Mouse (Mus musculus) hindlimb bud, embryonic 11.5 days (tissue): ENCODE measurements at regions not wholly inside any gene's neighbourhood (a gene's known extent, or its start where the extent isn't known, plus 50 kb on each side); places are given as distances from the start of the nearest gene placed in this dataset.

Source experiments
- DNase-seq: peaks from one replicate; pipeline ENCODE4 v3.0.0-alpha.2; 2012; ENCODE audit warnings: low read depth, low spot score; ENCODE audit errors: extremely low spot score

DNA sequence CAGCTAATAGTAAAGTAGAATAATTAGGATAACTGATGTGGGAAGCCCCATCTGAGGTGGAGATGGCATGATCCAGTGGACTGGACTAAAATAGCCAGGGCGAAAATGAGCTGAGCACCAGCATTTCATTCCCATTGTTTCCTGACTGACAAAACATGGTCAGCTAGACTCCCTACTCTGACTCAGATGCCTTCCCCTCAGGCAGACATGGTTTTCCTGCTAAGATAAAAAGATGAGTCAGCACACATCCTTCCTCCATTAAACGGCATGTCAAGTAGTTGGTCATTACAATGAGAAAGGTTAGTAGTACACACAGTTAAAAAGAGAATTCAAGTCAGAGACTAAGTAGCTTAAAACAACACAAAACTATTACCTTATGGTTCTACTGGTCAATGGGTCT is 939.7 kb upstream of the Lrrc4c start:
- no peak for DNase-seq

DNA sequence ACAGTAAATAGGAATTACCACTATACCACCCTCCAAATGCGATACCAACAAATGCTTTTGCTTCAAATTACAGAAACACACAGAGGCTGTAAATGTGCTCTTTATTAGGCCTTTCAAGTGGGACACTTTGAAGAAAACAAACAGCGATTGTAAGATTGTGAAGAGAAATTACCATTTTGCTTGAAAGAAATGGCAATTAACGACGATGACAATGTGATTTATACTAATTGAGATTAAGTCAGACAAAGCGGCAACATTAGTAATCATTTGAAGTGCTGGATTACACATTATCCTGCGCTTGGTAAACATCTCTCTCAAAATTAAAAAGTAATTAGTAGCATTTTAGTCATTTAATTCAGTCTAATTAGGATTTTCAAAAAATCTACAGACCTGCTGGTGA is 938.5 kb upstream of the Api5 start:
- peak; percentile 26 for DNase-seq

DNA sequence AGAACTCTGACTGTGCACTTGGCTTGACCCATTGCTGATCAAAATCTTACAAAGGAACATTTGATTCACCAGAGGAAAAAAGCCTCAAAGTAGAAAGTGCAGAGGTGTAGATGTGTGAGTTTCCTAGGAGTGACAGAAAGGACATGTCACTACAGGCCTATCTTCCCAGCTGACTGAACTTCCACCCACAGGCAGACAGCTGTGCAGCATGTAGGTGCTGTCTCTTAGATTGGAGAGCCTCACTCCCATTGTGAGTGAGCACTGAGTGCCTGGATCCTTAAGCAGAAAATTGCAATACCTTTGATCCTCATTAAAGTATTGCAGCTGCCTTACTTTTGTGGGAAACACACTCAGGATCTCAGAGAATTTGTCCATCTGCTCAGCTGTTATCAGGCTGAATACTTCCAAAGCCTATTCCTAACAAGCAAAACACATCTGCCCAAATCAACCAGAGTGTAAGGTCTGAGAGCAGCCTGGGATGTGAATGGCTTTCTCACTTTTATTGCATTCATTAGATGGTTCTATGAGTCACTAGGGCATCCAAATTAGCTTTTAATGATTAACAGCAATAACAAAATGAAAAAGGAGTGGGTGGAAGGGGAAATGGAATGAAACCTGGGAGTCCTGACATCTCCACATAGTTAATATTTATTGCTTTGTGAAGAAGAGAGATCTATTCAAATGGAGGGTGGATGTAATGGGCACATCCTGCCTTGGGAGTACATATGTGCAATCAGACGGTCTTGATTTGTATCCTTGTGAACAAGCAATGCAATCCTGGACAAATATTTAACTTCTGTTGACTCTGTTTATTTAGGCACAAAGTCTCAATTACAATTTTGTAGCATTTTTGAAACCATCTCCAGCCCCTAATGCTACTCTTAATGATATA is 929.1 kb upstream of the Api5 start:
- DNase-seq, result no peak
